Mouse (Mus musculus): ENCODE data around the gene Safb.

- TF ChIP-seq POLR2A (IDR thresholded peaks at IDR 0.05; ENCODE audit: borderline replicate concordance, insufficient read depth, low read length) = no peak
- TF ChIP-seq CTCF (IDR thresholded peaks at IDR 0.05; ENCODE audit: borderline replicate concordance, insufficient read depth, low read depth, low read length) = no peak
These were observed 18.8 kb downstream of the Safb start for GRCm38 (mm10) chr17:56603186-56604069.

Measured in cerebellum, adult 2 months (tissue).